Mouse (Mus musculus) stomach, embryonic 16.5 days (tissue): ENCODE data around the gene Apoe. TPM values are rescaled to one million over a fixed set of nuclear protein-coding genes. Genes with fewer than 3 reads are reported as not detected.
A peak's percentile ranks its signal among the peaks of the same experiment; 100 is the strongest.

ENCODE experiments used
- ATAC-seq: fragments of 200-750 bp; cut with Nextera tagmentation; 2 replicates; pipeline ENCODE4 v1.8.0; 2017; ENCODE audit warnings: moderate number of reproducible peaks, moderate TSS enrichment; ENCODE audit not compliant: insufficient read depth, low FRiP score
- H3K27ac ChIP-seq: fragments of 300-500 bp; sonication (generic); 2 replicates; pipeline ENCODE4 v1.5.1; 2014; ENCODE audit warnings: low read length
- H3K27me3 ChIP-seq: fragments of 300-500 bp; sonication (generic); 2 replicates; pipeline ENCODE4 v1.6.1; 2014; ENCODE audit warnings: low read length, control low read depth, mixed read lengths; ENCODE audit not compliant: control insufficient read depth, insufficient read depth
- H3K36me3 ChIP-seq: fragments of 300-500 bp; sonication (generic); 2 replicates; pipeline ENCODE4 v1.6.1; 2014; ENCODE audit warnings: low read length; ENCODE audit not compliant: control insufficient read depth, insufficient read depth
- H3K4me1 ChIP-seq: fragments of 300-500 bp; sonication (generic); 2 replicates; pipeline ENCODE4 v1.6.1; 2014; ENCODE audit warnings: low read length, control low read depth, mixed read lengths; ENCODE audit not compliant: control insufficient read depth, insufficient read depth
- H3K4me2 ChIP-seq: fragments of 300-500 bp; sonication (generic); 2 replicates; pipeline ENCODE4 v1.6.1; 2014; ENCODE audit warnings: low read depth, low read length, mixed read lengths
- H3K4me3 ChIP-seq: fragments of 300-500 bp; sonication (generic); replicated peaks from 2 replicates; pipeline ENCODE4 v1.5.1; 2014; ENCODE audit warnings: mild to moderate bottlenecking, low read length
- H3K9ac ChIP-seq: fragments of 300-500 bp; sonication (generic); 2 replicates; pipeline ENCODE4 v1.6.1; 2014; ENCODE audit warnings: low read length
- H3K9me3 ChIP-seq: fragments of 300-500 bp; sonication (generic); replicated peaks from 2 replicates; pipeline ENCODE4 v1.6.1; 2016; ENCODE audit warnings: low read length, control low read depth; ENCODE audit not compliant: control insufficient read depth
- WGBS: fragments of 180-500 bp; shearing (Covaris S2); extraction: QIAGEN DNeasy Blood & Tissue Kit; methylation state at CpG from one replicate; pipeline ENCODE4 v1.1.7; 2014; 5-methylcytosine and 5-hydroxymethylcytosine counted together
- polyA plus RNA-seq: library from polyadenylated mRNA; unstranded; fragments of >200 nt; fragmentation: Nextera tagmentation; extraction: Ambion mirVana; gene quantifications from 2 replicates; pipeline ENCODE4 v1.2.1, GENCODE M21; 2015

The Apoe gene
- 385 and 438 TPM in 2 replicates for polyA plus RNA-seq

DNA sequence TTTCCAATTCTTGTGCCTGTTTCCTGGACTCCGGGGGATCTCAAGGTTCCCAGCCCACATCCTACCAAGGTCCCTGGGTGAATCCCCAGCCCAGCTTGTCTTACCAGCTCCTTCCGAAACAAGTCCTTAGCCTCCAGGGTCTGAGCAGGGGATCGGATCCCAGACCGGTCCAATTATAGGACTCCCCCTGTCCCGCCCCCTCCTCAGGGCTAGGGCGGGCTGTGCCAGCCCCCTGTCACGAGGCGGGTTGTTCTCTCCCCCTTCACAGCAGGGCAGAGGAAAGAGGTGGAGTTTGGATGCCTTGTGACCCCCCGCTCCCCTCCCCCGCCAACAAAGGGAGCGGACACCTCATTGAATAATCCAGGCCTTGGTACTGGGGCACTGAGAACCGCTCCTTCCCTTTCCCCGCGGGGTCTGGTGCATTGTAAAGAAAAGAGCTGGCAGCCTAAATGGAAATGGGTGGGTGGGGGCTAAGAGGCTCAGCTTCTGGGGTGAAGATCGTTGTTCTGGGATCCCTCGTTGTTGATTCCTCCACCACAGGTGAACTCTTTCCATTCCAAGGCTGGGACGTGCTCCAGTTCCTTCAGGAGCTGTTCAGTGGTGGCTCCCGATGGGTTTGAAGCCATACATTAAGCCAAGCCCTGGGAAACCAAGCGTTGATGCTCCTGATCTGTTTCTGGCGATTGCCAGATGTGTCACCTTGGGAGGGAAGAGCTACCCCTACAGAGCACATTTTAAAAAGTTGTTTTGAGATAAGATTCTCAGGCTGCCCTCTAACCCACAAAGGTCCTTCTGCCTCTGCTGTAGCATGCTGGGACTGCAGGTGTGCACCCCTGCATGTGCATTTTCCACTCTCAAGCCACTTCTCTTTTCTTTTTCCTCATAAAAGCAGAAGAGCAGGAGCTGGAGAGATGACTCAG is at the start of gene Apoe:
TSS of gene Apoe (minus strand) at position 282 of the 920 bp plus-strand sequence.
- H3K9ac ChIP-seq, result peak within 1 kb of the TSS; percentile 51
- H3K9me3 ChIP-seq, result no peaks in the 10 kb centered on the region
- no peaks in the 10 kb centered on the region for H3K27me3 ChIP-seq
- peak within 1 kb of the TSS; percentile 50 for H3K4me2 ChIP-seq
- ATAC-seq, result peak; percentile 33; the same call in 1 of the 2 replicates
- H3K27ac ChIP-seq, result 0 out of 2 replicates have a peak within 1 kb of the TSS, but pooled peaks have one; percentile 31
- H3K36me3 ChIP-seq, result peaks cover 8% of the 10 kb centered on the region; the same call in 1 of the 2 replicates
- peaks cover 34% of the 10 kb centered on the region for H3K4me1 ChIP-seq
- 5% methylated on average over 20 of the region's 20 CpGs for WGBS
- H3K4me3 ChIP-seq, result peak within 1 kb of the TSS; percentile 40

DNA sequence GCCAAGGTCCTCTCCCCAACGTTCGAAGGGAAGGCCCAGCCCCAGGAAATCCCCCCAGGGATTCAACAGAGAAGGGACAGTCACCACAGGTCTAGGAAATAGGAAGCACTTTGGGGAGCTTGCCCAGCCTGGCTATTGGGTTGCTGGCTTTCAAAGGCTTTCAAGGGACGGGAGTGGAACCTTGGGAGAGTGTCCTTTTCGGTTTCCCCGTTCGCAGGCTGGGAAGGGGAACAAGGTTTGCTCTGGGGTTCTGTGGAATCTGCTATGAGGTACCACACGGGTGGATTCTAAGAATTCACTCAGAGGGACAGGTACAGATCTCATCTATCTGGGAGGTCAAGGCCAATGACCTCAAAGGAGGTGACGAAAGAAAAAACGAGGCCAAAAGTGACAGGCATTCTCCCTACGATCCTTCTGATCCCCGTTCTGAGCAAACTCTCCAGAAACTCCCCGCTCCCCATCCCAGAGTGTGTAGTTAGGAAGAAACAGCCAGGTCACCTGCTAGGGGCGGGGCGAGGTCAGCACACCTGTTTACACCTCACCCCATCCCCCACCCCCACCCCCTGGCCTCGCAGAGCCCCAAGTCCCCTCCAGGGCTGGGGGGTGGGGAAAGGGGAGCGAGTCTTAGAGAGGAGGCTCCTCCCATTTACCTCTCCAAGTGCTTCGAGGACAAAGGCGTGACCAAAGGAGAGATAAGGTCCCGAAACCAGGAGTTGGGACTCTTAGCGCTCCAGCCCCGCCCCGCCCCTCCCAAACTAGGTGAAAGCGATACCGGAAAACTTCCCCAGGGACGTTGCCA is 48.6 kb upstream of the Apoe start:
- Histone ChIP-seq H3K4me3 (peak overlapping the region; percentile 89), H3K27ac (peak overlapping the region; percentile 96), H3K27me3 (no peaks in the 10 kb centered on the region), H3K9ac (peak overlapping the region; percentile 96), H3K9me3 (no peaks in the 10 kb centered on the region), H3K4me2 (peak overlapping the region; percentile 83), H3K4me1 (peaks cover 49% of the 10 kb centered on the region), H3K36me3 (no peaks in the 10 kb centered on the region)
- WGBS, result 7% methylated on average over 25 of the region's 25 CpGs
- peak; percentile 21; the same call in 1 of the 2 replicates for ATAC-seq

DNA sequence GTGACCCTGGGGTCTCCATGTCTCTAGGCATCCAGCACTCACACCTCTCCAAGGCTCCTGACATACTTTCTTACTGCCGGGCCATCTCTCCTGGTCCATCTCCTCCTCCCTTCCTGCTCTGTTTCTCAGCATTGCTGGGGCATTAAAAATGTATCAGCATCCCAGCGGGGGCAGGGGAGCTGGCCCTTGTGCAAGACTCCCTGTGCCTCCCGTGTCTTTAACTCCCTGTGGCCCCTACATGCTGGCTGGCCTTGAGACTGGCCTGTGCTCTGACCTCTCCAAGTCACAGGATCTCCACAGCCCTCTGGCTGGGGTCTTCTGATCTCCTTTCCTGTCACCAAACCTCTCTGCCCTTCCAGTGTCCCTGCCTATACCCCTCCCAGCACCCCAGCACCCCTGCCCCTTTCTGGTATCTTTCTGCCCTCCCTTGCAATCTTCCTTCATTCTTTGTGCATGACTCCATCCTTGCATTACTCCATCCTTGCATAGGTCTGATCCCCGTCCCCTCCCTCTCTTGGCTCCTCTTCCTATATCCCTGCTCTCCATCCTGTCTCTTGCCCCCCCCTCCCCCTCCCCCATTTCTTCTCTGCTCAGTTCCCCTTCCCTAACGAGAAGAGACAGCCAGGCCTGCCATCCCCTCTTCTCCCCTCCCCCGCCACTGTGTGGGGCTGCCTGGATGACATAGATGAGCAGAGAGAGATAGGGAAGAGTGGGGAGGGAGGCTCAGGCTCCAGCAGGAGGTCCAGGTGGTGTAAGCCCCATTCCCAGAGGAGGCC is 47.6 kb upstream of the Apoe start:
- H3K27me3 ChIP-seq, result no peaks in the 10 kb centered on the region
- peak overlapping the region; percentile 89 for H3K4me3 ChIP-seq
- no peaks in the 10 kb centered on the region for H3K9me3 ChIP-seq
- H3K4me2 ChIP-seq, result peak overlapping the region; percentile 83
- ATAC-seq, result no peak
- peak overlapping the region; percentile 96 for H3K27ac ChIP-seq
- H3K4me1 ChIP-seq, result peaks cover 59% of the 10 kb centered on the region
- H3K36me3 ChIP-seq, result no peaks in the 10 kb centered on the region
- WGBS, result 25% methylated on average over 6 of the region's 6 CpGs
- peak overlapping the region; percentile 96 for H3K9ac ChIP-seq

DNA sequence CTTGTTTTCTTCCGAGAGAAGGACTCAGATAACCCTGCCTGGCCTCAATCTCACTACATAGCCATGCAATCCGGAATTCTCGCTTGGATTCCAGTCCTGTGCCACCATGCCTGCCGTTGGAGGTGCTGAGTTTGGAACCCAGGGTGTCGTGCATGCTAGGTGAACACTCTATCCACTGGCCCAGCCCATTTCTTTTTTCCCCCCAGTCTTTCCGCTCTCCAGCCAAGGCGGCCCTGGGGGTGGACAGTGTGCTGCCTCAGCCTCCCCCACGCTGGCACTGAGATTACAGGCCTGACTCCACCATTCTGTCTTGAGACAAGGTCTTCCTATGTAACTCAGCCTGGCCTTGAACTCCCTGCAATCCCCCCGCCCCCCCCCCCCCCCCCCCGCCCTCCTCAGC is 47.0 kb upstream of the Apoe start:
- 66% methylated on average over 9 of the region's 10 CpGs for WGBS
- peak overlapping the region; percentile 11; the same call in 1 of the 2 replicates for H3K27ac ChIP-seq
- no peaks in the 10 kb centered on the region for H3K36me3 ChIP-seq
- peaks cover 63% of the 10 kb centered on the region for H3K4me1 ChIP-seq
- no peaks in the 10 kb centered on the region for H3K9me3 ChIP-seq
- H3K4me2 ChIP-seq, result peak overlapping the region; percentile 83; the same call in 1 of the 2 replicates
- no peak overlapping the region for H3K4me3 ChIP-seq
- no peak for ATAC-seq
- no peak overlapping the region for H3K9ac ChIP-seq
- no peaks in the 10 kb centered on the region for H3K27me3 ChIP-seq

DNA sequence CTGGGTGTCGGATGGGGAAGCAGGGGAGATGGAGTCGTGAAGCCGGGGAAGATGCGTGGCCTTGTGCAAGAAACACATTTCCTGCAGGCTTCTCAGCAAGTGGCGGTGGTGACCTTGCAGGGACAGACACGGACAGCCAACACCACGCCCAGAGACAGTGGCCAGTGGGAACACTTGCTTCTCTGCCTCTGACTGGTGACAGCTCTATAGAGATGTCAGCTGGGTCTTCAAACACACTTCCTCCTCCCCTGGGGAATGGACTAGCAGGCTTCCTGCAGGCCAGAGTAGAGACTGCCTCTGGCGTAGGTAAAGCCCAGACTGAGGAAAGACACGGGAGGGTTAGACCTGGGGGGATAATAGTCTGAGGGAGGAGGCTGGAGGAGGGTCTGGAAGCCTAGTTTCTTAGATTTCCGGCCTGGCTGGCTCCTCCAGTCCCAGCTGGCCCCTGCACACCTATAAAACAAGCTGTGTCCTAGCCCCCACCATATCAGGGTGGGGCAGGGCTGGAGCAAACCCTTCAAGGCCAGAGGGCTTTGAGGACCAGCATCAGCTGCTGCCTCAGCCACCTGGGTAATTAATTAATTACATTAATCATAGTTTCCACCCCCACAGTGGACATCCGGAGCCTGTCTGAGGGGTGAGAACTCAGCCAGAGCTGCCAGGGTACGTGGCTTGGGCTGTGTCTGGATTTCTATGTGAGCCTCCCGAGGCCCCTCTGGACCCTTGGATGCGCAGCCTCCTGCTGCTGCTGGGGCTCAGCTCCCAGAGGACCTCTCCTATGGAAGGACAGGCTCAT is 45.8 kb upstream of the Apoe start:
- H3K9ac ChIP-seq, result peak overlapping the region; percentile 51
- H3K4me3 ChIP-seq, result no peak overlapping the region
- H3K4me1 ChIP-seq, result peaks cover 60% of the 10 kb centered on the region
- no peak for ATAC-seq
- peak overlapping the region; percentile 23; the same call in 1 of the 2 replicates for H3K4me2 ChIP-seq
- WGBS, result 48% methylated on average over 14 of the region's 14 CpGs
- H3K27me3 ChIP-seq, result no peaks in the 10 kb centered on the region
- peak overlapping the region; percentile 67 for H3K27ac ChIP-seq
- peaks cover 3% of the 10 kb centered on the region; the same call in 1 of the 2 replicates for H3K36me3 ChIP-seq
- H3K9me3 ChIP-seq, result no peaks in the 10 kb centered on the region

DNA sequence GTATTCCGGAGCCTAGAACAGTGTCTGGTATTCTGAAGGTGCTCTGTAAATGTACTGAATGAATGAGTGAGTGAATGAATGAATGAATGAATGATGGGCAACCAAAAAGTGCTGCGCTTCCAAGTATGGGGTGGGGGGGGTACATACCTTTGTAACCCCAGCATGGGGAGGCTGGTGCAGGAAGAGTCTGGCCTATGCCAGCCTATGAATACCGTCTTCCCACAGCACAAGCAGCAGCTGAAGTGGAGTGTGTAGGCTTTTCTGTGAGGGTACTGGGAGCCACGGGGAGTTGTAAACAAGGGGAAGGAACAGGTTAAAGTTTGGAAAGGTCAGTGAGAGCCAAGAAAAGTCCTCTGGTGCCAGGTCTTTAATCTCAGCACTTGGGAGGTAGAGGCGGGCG is 44.8 kb upstream of the Apoe start:
- Histone ChIP-seq H3K4me2 (no peak overlapping the region), H3K36me3 (peaks cover 3% of the 10 kb centered on the region; the same call in 1 of the 2 replicates), H3K9ac (no peak overlapping the region), H3K9me3 (no peaks in the 10 kb centered on the region), H3K4me1 (peaks cover 60% of the 10 kb centered on the region), H3K27ac (no peak overlapping the region), H3K27me3 (no peaks in the 10 kb centered on the region), H3K4me3 (no peak overlapping the region)
- no peak for ATAC-seq
- WGBS, result 79% methylated on average over 6 of the region's 6 CpGs

DNA sequence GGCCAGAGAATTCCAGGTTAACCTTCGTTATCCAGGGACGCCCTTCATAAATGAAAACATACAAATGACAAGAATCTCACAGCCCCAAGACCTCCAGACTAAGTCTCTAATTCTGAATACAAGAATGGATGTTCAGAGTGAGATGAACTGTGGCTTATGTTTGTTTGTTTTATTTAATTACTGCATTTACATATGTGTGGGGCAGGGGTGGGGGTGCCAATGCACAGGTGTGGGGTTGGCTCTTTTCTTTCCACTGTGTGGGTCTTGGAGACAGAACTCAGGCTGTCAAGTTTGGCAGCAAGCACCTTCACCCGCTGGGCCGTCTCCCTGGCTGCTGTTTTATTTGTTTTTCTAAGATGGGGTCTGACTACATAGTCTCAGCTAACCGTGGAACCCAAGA is 43.5 kb upstream of the Apoe start:
- Histone ChIP-seq H3K9me3 (no peaks in the 10 kb centered on the region), H3K4me1 (peaks cover 48% of the 10 kb centered on the region), H3K27me3 (no peaks in the 10 kb centered on the region), H3K27ac (peak overlapping the region; percentile 73; the same call in 1 of the 2 replicates), H3K36me3 (peaks cover 3% of the 10 kb centered on the region), H3K4me3 (no peak overlapping the region), H3K4me2 (no peak overlapping the region), H3K9ac (no peak overlapping the region)
- 44% methylated on average over 5 of the region's 5 CpGs for WGBS
- ATAC-seq, result no peak
